Mouse (Mus musculus) liver, embryonic 14.5 days (tissue): ENCODE data around the gene Gm45062.

ENCODE experiments used
- CTCF ChIP-seq: IDR thresholded peaks from 2 replicates; pipeline ENCODE4 v1.5.1; 2016; ENCODE audit warnings: antibody characterized with exemption, low read depth, control low read depth
- EP300 ChIP-seq: IDR thresholded peaks from 2 replicates; pipeline ENCODE4 v1.6.1; 2016; ENCODE audit warnings: antibody characterized with exemption, low read depth

DNA sequence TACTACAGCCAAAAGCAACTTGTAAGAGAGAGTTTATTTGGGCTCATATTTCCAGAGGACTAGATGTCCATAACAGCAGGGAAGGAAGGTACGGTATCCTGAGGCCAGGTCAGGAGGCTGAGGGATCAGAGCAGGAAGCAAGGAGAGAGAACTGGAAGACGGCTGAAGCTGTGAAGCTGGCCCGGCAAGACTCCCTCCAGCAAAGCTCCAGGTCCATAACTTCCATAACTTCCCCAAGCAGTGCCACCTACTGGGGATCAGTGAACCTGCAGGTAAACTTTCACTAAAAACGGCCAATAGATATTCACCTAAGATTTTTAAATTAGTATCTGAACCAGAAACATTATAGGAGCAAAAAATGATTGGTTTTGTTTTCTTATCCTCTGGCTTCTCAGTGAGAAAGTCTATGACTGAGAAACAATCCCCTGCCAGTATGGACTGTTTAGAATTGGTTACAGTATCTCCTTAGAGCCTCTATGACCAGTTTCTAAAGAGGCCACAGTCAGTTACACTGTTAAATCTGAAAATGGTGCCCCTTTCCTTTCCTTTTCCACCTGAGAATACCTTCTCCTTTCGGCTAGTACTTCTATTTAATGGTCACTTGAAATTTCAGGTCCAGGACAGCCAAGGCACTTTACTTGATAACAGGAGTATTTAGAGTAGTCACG lies 15.3 kb downstream of the Gm45062 start:
- TF ChIP-seq CTCF (peak; percentile 82), EP300 (no peak)
